Mouse (Mus musculus): ENCODE data around the gene Arhgap27.
"Not testable (repeated sequence)": the region's sequence is repeated elsewhere in the genome, so short reads cannot be mapped to it uniquely, and the experiment has no call there.

Arhgap27 gene

DNA sequence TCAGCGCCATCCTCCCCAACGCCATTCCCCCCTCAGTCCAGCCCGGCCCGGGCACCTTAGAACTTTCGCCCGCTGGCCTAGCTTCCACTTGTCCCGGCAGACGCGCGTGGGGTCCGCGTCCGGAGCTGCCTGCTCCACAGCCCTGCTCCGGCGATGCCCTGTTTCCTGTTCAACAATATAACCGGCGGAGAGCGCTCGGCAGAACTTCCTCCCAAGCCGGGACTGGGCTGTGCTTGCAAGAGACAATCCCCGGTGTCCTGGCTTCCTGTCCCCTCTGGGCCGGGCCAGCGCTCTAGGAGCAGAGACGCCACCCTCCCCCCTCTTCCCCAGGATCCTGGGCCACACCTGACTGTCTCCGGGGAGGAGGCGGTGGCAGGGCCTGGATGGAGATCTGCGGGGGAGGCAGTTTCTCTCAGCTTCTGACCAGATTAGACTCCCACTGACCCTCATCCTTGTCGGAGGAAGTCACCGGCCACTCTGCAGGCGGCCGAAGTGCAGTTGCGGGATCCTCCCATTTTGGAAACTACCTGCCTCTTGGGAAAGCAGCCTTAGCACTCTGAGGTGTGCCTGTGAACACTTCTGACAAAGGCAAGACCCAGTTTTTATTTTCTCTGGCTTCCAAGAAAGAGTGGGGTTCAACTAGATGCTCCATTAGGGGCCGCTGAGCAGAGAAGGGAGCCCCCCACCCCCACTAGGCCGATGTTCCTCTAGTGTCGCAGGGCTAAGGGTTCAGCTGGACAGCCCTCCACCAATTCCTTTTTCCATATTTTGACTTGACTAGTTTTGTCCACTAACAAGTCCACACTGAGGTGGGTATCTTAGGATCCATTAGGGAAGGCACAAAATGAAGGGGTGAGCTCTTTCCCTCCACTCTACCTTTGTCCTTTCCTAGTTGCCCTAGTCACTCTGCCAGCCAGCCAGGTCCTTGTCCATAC is at the start of gene Arhgap27:
Arhgap27 (minus strand) TSS at position 479 of the 935 bp plus-strand sequence.
- peak; percentile 60 for DNase-seq (ENCODE audit: low read depth, low spot score)

GRCm38 (mm10) chr11:103412950-103413423 is 49.5 kb upstream of the Arhgap27 start:
- DNase-seq (ENCODE audit: low read depth, low spot score) = no peak

DNA sequence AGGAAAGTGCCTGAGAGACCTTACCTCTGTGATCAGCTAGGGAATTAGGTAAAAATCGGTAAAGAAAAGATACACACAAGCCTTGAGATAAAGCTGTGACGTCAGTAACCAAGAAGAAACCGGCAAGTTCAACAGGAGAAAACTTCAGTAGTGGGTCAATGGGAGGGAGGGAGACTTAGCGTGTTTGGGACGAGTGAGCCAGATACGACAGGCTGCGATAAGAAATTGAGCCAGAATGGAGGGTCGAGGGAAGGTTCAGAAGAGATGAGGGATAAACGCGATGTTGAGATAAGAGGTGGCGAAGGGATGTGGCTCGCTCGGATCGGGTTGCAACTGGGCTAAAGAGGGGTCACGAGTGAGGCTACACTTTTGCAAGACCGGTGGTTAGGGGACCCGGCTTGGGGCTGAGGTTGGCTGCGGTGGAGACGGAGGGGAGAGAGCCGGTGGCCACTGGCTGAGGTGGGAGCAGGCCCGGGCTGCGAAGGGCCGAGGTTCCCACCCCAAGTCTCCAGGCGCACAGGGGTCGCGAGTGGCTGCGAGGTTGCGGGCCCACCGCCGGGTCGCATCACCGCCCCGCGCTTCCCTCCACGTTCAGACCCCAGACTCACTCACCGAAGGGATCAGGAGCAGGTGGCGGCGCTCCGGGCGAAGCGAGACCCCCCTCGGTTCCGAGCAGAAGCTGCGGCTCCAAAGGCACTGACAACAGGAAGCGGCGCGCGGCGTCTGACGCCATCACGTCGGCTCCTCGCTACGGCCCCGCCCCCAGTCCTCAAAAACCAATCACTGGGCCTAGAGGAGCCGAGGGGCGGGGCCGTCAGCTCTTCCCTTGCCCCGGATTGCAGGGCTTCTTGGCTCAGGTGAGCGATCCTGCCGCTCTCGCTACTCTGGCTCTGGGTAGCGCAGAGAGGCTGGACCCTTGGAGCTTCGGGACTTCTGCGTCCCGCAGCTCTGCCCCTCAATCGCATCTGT is 48.8 kb upstream of the Arhgap27 start, which contains the start of gene Plekhm1:
Plekhm1 (minus strand) TSS at position 707 of the 969 bp plus-strand sequence.
- peak; percentile 97 for DNase-seq (ENCODE audit: low read depth, low spot score)

DNA sequence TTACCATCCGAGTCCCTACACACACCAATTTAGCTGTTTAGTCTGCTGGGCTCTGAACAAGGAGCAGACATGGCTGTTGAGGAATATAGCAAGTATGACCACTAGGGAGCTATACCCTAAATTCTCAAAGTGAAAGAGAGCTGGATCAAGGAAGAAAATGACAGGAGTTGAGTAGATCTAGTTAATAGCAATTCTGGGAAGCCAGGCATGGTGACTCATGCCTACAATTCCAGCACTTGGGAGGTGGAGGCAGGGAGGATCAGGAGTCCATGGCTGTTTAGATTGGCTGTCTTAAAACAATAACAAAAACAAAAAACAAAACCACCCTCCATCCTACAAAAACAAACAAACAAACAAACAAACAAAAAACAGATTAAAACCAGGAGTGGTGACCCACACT is 47.8 kb upstream of the Arhgap27 start:
- peak; percentile 19 for DNase-seq (ENCODE audit: low read depth, low spot score)

- DNase-seq (ENCODE audit: low read depth, low spot score) = no peak
Measured at GRCm38 (mm10) chr11:103408880-103409279, 45.4 kb upstream of the Arhgap27 start.

DNA sequence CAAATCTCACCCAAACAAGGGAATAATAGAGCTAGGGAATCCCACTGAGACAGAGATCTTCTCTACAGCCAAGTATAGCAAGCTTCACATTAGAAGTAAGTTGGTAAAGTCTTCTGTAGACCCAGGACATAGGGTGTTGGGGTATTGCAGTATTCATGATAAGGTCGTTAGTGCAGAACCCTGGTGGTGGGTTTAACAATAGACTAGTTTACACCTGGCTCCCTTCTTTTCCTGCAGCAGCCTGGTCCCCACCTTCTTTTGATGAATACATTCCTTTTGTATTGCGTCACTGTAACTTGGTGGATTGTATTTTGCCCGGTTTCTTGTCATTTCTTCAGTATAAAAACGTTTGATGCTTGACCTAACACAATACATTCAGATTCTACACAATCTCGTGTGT is 43.6 kb upstream of the Arhgap27 start:
- DNase-seq (ENCODE audit: low read depth, low spot score) = not testable (repeated sequence)

DNA sequence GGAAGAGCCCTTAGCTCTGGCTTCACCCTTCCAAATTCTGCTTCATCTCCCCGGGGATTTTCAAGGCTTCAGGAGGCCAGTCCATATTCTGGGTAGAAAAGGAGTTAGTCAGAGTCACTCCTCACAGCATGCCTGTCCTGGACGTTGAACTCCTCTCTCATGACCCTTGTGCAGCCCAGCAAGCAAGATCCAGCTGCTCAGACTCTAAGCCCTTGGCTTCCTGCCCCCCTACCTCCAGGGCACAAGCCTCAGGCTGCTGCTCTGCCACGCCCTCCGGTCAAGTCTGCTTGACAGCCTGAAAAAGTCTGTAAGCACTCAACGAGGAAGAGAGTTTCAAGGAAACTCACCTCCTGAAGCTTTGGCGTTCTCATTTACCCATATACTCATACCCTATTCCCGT is 43.1 kb upstream of the Arhgap27 start:
- no peak for DNase-seq (ENCODE audit: low read depth, low spot score)

DNA sequence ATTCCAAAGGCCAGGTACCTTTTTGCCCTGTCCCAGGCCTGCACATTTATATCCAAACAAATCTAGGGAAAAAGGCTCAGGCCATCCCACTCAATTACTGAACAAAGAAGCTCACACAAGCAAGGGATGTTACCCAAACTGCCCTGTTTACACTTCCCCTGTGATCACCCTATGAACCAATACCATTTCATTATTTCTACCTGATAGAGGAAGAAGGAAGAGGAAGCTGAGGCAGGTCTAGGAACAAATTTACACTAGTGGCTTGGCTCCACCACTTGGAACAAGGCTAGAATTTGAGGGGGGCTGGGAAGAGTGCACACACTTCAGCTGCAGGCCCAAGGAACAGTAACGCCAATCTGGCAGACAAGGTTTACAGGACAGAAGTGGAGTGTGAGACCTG is 42.3 kb upstream of the Arhgap27 start:
- DNase-seq (ENCODE audit: low read depth, low spot score) = no peak

DNA sequence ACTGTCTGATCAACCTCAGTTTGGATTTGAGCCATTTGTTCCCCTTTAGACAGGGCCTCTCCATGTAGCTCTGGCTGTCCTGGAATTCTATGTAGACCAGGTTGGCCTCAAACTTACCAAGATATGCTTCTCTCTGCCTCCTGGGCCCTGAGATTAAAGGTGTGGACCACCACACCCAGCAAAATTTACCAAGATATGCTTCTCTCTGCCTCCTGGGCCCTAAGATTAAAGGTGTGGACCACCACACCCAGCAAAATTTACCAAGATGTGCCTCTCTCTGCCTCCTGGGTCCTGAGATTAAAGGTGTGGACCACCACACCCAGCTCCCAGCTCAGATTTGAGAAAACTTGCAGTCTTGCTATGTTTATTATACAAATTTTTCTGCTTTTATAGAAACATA is 41.1 kb upstream of the Arhgap27 start:
- no peak for DNase-seq (ENCODE audit: low read depth, low spot score)

DNA sequence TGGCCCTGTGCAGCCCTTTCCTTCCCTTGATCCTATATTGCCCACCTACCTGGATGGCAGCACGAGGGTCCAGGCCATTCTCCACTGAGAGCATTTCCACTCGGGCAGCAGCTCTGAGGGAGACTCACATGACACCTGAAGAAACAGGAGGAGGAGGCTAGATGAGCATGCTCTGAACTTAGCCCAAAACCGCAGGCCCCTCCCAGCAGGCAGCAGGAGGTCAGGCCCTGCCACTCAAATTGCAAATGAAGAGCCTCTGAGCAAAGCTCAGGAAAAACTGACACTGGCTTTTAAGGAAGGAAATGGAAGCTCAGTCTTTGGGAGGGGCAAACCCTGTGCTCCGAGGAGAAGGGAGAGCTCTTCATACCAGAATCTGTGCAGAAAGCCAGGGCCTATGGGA is 40.3 kb upstream of the Arhgap27 start:
- DNase-seq (ENCODE audit: low read depth, low spot score) = no peak

DNA sequence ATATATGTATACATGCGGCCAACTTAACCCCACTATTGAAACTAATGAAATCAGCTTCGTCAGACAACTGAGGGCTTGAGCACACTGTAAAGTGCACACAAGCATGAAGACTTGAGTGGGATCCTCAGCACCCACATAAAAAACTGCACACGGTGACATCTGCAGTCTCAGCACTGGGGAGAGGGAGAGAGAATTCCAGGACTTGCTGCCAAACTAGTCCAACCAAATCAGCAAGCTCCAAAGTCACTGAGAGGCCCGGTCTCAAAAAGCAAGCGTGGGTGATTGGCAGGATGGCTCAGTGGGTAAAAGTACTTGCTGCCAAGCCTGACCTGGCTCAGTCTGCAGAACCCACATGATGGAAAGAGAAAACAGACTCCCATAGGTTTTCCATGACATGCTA is 39.2 kb upstream of the Arhgap27 start:
- DNase-seq (ENCODE audit: low read depth, low spot score) = no peak

- peak; percentile 73 for DNase-seq (ENCODE audit: low read depth, low spot score)
Measured at GRCm38 (mm10) chr11:103402198-103402597, 38.7 kb upstream of the Arhgap27 start.

DNA sequence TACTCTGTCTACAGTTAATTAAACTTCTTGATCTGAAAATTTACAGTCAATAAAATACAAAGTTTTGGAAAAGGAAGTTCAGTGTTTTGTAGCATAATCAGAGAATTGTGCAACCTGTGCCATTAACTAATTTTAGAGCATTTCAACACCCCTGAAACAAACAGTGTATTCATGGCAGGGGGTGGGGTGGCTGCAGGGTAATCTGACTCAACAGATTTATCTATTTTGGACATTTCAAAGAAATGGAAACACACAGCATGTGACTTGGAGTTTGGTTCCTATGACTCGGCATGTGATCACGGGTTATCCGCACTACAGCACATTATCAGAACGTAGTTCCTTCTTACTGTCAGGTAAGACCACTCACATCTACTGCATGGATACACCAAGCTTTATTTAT is 36.5 kb upstream of the Arhgap27 start:
- DNase-seq (ENCODE audit: low read depth, low spot score) = no peak

- peak; percentile 32 for DNase-seq (ENCODE audit: low read depth, low spot score)
Measured at GRCm38 (mm10) chr11:103399050-103399449, 35.6 kb upstream of the Arhgap27 start.

- DNase-seq (ENCODE audit: low read depth, low spot score) = no peak
Measured at GRCm38 (mm10) chr11:103396682-103397081, 33.2 kb upstream of the Arhgap27 start.

DNA sequence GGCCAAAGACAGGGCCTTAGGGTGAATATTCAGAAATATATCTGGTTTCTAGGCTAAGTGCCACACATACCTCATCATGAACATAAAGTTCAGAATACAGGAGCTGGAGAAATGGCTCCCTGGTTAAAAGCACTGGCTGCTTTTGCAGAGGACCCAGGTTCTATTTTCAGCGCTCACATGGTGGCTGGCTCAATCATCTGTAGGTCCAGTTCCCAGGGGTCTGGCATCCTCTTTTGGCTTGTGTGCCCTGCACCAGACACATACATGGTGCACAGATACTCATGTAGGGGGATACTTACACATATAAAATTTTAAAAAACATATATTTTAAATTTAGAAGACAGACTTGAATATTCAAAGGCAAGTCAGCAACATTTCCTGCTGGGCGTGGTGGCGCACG is 32.7 kb upstream of the Arhgap27 start:
- no peak for DNase-seq (ENCODE audit: low read depth, low spot score)

GRCm38 (mm10) chr11:103394604-103395003 is 31.1 kb upstream of the Arhgap27 start:
- no peak for DNase-seq (ENCODE audit: low read depth, low spot score)

DNA sequence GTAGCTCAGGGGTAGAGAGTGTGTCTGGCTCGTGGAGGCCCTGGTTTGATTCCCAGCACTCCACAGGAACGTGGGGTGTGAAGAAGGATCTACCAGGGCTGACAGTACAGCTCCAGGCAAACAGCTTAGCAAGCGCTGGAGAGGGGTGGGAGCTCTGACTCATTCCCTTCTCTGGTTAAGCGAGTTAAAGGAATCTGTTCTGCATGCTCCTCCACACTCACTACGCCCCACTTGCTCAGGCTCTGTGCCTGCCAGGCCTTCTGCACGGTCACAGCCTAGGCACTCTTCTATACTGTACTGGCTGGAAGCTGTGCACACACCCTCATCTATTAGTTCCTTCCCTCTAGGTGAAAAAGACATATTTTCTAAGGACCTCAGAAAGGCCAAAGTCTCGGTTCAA is 30.5 kb upstream of the Arhgap27 start:
- no peak for DNase-seq (ENCODE audit: low read depth, low spot score)

DNA sequence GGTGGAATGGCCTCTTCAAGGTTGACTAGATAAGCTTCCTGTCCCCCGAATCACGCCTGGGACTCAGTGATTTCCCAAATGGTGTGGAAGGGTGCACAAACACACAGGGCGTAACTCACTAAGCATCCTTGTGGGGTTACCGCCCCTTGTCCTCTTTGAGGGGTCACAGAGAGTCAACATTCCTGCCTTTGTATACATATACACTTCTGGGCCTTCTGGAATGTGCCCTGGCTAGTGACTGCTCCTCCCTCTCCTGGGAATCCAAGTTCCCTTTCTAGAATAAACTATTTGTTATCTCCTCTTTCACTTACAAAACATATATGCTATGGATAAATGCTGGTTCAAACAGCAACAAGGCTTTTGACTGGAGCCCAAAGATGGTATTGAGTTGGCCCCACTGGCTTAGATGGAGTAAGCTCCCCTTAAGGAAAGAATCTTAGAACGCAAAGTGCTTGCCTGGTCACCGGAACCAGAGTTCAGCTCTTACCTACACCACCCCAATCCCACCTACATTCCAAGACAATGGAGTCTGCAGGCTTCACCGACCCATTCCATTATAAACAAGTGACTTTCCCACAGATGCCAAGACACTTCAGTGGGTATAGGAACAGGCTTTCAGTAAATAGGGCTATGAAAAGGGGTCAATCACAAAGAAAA is 24.5 kb upstream of the Arhgap27 start:
- DNase-seq (ENCODE audit: low read depth, low spot score) = no peak

DNA sequence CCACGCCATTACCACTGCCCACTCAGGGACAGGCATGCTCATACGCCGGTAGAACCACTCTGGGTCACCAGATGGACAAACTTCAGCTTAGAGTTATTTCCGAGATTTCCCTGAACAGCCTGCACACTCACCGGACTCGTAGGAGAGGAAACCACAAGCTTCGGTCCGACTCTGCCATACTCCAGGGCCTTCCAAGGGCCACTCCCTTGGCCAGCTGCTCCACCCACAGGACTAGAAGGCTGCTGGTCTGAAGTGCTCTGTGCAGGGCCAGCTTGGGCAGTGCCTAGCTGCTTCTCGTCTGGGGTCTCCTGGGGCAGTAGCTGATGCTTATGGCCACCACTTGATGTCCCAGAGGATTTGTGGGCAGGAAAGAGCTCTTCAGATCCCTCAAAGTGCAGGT is 23.3 kb upstream of the Arhgap27 start:
- no peak for DNase-seq (ENCODE audit: low read depth, low spot score)

DNA sequence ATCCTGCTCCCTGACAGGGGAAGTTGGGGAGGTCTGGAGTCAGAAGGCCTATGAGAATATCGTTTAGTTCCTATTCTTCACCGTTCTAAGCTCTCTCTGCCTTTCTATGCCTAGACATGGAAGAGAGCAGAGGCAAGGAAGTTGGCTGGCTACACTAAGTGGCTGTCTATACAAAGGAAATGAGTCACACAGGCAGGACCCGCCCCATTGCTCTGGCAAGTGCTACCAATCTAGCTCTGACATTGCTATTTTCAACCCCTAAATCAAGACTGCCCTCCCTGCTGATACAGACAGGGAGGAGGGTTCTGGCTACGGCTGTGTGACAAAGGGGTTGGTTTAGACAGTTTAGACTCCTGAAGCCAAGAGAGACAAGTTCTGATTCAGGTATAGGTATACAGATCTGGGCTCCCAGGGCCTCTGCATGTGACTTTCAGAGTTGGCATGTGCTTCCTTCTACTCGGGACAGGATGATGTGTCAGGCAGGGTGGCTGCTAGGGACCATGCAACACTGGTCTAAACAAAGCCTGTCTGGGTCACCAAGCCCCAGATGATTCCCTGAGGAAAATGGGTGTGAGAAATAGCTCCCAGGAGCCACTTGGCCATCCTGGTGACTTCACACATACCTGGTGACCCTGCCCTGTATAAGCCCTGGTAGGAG is 18.6 kb upstream of the Arhgap27 start:
- peak; percentile 70 for DNase-seq (ENCODE audit: low read depth, low spot score)
